Mouse (Mus musculus) E14TG2a.4 (cell line): ENCODE data around the gene Barx2.

Experiments
- CTCF ChIP-seq: conservative IDR thresholded peaks from 2 replicates; pipeline ENCODE4 v1.5.1; 2014; ENCODE audit warnings: low read length
- NANOG ChIP-seq: IDR thresholded peaks from 2 replicates; pipeline ENCODE4 v1.6.1; 2014; ENCODE audit warnings: borderline replicate concordance, low read length, mixed read lengths
- POU5F1 ChIP-seq: IDR thresholded peaks from 2 replicates; pipeline ENCODE4 v1.6.1; 2014; ENCODE audit warnings: low read length, borderline replicate concordance

DNA sequence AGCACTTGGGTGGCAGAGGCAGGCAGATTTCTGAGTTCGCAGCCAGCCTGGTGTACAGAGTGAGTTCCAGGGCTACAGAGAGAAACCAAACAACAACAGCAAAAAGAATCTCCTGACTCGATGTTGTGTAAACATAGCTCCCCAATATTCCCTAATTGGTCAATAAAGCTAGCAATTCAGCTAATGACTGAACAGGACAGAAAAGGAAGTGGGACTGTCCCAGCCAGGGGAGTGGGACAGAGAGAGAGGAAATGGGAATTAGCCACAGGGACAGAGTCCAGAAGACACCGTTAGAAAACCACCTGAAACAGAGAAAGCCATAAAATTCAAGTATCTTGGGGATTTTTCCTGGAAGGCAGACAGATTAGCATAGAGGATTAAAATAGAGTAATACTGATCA, 18.0 kb upstream of the Barx2 start:
- TF ChIP-seq CTCF (no peak), NANOG (no peak), POU5F1 (no peak)
